Mouse (Mus musculus) hindbrain, embryonic 10.5 days (tissue): ENCODE measurements around the gene Adamtsl1. TPM values are rescaled to one million over a fixed set of nuclear protein-coding genes. Genes with fewer than 3 reads are reported as not detected.

Experiments used
- DNase-seq: peaks from one replicate; pipeline ENCODE4 v3.0.0-alpha.2; 2017; ENCODE audit warnings: low spot score
- H3K27ac ChIP-seq: fragments of 300-500 bp; sonication (generic); 2 replicates; pipeline ENCODE4 v1.5.1; 2016; ENCODE audit warnings: mild to moderate bottlenecking, moderate library complexity
- H3K27me3 ChIP-seq: fragments of 300-500 bp; sonication (generic); 2 replicates; pipeline ENCODE4 v1.6.1; 2016; ENCODE audit warnings: mild to moderate bottlenecking; ENCODE audit not compliant: poor library complexity, insufficient read depth, severe bottlenecking
- H3K36me3 ChIP-seq: fragments of 300-500 bp; sonication (generic); 2 replicates; pipeline ENCODE4 v1.6.1; 2016; ENCODE audit warnings: mild to moderate bottlenecking, moderate library complexity
- H3K4me1 ChIP-seq: fragments of 300-500 bp; sonication (generic); replicated peaks from 2 replicates; pipeline ENCODE4 v1.6.1; 2016; ENCODE audit warnings: mild to moderate bottlenecking
- H3K4me3 ChIP-seq: fragments of 300-500 bp; sonication (generic); 2 replicates; pipeline ENCODE4 v1.5.1; 2016; ENCODE audit warnings: mild to moderate bottlenecking, moderate library complexity
- H3K9me3 ChIP-seq: fragments of 300-500 bp; sonication (generic); 2 replicates; pipeline ENCODE4 v1.6.1; 2016; ENCODE audit warnings: mild to moderate bottlenecking, moderate library complexity
- WGBS: fragments of 180-500 bp; shearing (Covaris S2); methylation state at CpG from one replicate; pipeline ENCODE4 v1.1.7; 2016; 5-methylcytosine and 5-hydroxymethylcytosine counted together
- polyA plus RNA-seq: library from polyadenylated mRNA; unstranded; fragments of >200 nt; fragmentation: Nextera tagmentation; extraction: Ambion mirVana; gene quantifications from 2 replicates; pipeline ENCODE4 v1.2.1, GENCODE M21; 2016

The Adamtsl1 gene
- polyA plus RNA-seq, 1 experiment from 2014 or later, result 6.2 TPM

- H3K27me3 ChIP-seq, result no peaks in the 10 kb centered on the region
- no peak for DNase-seq
- H3K4me3 ChIP-seq, result no peak overlapping the region
- no peaks in the 10 kb centered on the region for H3K36me3 ChIP-seq
- H3K4me1 ChIP-seq, result peaks cover 2% of the 10 kb centered on the region; the same call in 1 of the 2 replicates
- no peak overlapping the region for H3K27ac ChIP-seq
- no peaks in the 10 kb centered on the region for H3K9me3 ChIP-seq
- 71% methylated on average over 6 of the region's 6 CpGs for WGBS
Measured at GRCm38 (mm10) chr4:86045876-86046275, 531.9 kb downstream of the Adamtsl1 start.

- H3K27ac ChIP-seq, result no peak overlapping the region
- H3K9me3 ChIP-seq, result no peaks in the 10 kb centered on the region
- H3K4me1 ChIP-seq, result no peaks in the 10 kb centered on the region
- no peaks in the 10 kb centered on the region for H3K36me3 ChIP-seq
- WGBS, result 84% methylated on average over 1 of the region's 1 CpGs
- DNase-seq, result no peak
- peaks cover 5% of the 10 kb centered on the region; the same call in 1 of the 2 replicates for H3K27me3 ChIP-seq
- no peak overlapping the region for H3K4me3 ChIP-seq
Measured at GRCm38 (mm10) chr4:86046881-86047280, 532.9 kb downstream of the Adamtsl1 start.

- Histone ChIP-seq H3K36me3 (no peaks in the 10 kb centered on the region), H3K27ac (peak overlapping the region; percentile 85), H3K4me3 (peak overlapping the region; percentile 55), H3K4me1 (peaks cover 21% of the 10 kb centered on the region), H3K9me3 (no peaks in the 10 kb centered on the region), H3K27me3 (peaks cover 15% of the 10 kb centered on the region; the same call in 1 of the 2 replicates)
- peak; percentile 86 for DNase-seq
- under 1% methylated on average over 20 of the region's 20 CpGs for WGBS
Measured at GRCm38 (mm10) chr4:86053487-86054237, 539.7 kb downstream of the Adamtsl1 start.

- H3K4me1 ChIP-seq, result no peaks in the 10 kb centered on the region
- no peak overlapping the region for H3K4me3 ChIP-seq
- no peaks in the 10 kb centered on the region for H3K27me3 ChIP-seq
- no peak overlapping the region for H3K27ac ChIP-seq
- H3K36me3 ChIP-seq, result no peaks in the 10 kb centered on the region
- 84% methylated on average over 4 of the region's 4 CpGs for WGBS
- no peak for DNase-seq
- no peaks in the 10 kb centered on the region for H3K9me3 ChIP-seq
Measured at GRCm38 (mm10) chr4:86060614-86061013, 546.6 kb downstream of the Adamtsl1 start.

GRCm38 (mm10) chr4:86068376-86068775 is 554.4 kb downstream of the Adamtsl1 start:
- no peaks in the 10 kb centered on the region for H3K27me3 ChIP-seq
- no peaks in the 10 kb centered on the region for H3K9me3 ChIP-seq
- WGBS, result 85% methylated on average over 5 of the region's 5 CpGs
- H3K27ac ChIP-seq, result no peak overlapping the region
- H3K4me3 ChIP-seq, result no peak overlapping the region
- H3K4me1 ChIP-seq, result peaks cover 20% of the 10 kb centered on the region
- no peak for DNase-seq
- no peaks in the 10 kb centered on the region for H3K36me3 ChIP-seq

- H3K9me3 ChIP-seq, result no peaks in the 10 kb centered on the region
- H3K4me1 ChIP-seq, result peaks cover 20% of the 10 kb centered on the region
- no peak overlapping the region for H3K27ac ChIP-seq
- no peaks in the 10 kb centered on the region for H3K27me3 ChIP-seq
- H3K4me3 ChIP-seq, result no peak overlapping the region
- no peaks in the 10 kb centered on the region for H3K36me3 ChIP-seq
- DNase-seq, result no peak
- WGBS, result 50% methylated on average over 13 of the region's 13 CpGs
Measured at GRCm38 (mm10) chr4:86068875-86069718, 555.1 kb downstream of the Adamtsl1 start.

GRCm38 (mm10) chr4:86074871-86075270 is 560.9 kb downstream of the Adamtsl1 start:
- WGBS, result 26% methylated on average over 1 of the region's 1 CpGs
- no peak for DNase-seq
- no peaks in the 10 kb centered on the region for H3K27me3 ChIP-seq
- H3K36me3 ChIP-seq, result no peaks in the 10 kb centered on the region
- no peaks in the 10 kb centered on the region for H3K9me3 ChIP-seq
- H3K27ac ChIP-seq, result no peak overlapping the region
- no peak overlapping the region for H3K4me3 ChIP-seq
- 0 out of 2 replicates have a peak, but pooled peaks cover 3% of the 10 kb centered on the region for H3K4me1 ChIP-seq

- Histone ChIP-seq H3K4me3 (no peak overlapping the region), H3K27me3 (no peaks in the 10 kb centered on the region), H3K9me3 (no peaks in the 10 kb centered on the region), H3K36me3 (no peaks in the 10 kb centered on the region), H3K27ac (no peak overlapping the region), H3K4me1 (0 out of 2 replicates have a peak, but pooled peaks cover 3% of the 10 kb centered on the region)
- WGBS, result 86% methylated on average over 2 of the region's 2 CpGs
- DNase-seq, result no peak
Measured at GRCm38 (mm10) chr4:86077355-86077754, 563.4 kb downstream of the Adamtsl1 start.

GRCm38 (mm10) chr4:86077854-86078253 is 563.9 kb downstream of the Adamtsl1 start:
- H3K27ac ChIP-seq, result no peak overlapping the region
- DNase-seq, result no peak
- 0 out of 2 replicates have a peak, but pooled peaks cover 3% of the 10 kb centered on the region for H3K4me1 ChIP-seq
- WGBS, result 69% methylated on average over 3 of the region's 3 CpGs
- no peaks in the 10 kb centered on the region for H3K36me3 ChIP-seq
- H3K9me3 ChIP-seq, result no peaks in the 10 kb centered on the region
- no peaks in the 10 kb centered on the region for H3K27me3 ChIP-seq
- H3K4me3 ChIP-seq, result no peak overlapping the region

GRCm38 (mm10) chr4:86087508-86087907 is 573.5 kb downstream of the Adamtsl1 start:
- Histone ChIP-seq H3K27ac (no peak overlapping the region), H3K36me3 (no peaks in the 10 kb centered on the region), H3K9me3 (no peaks in the 10 kb centered on the region), H3K4me3 (no peak overlapping the region), H3K4me1 (peaks cover 6% of the 10 kb centered on the region), H3K27me3 (no peaks in the 10 kb centered on the region)
- DNase-seq, result no peak
- WGBS, result 83% methylated on average over 5 of the region's 5 CpGs

GRCm38 (mm10) chr4:86103207-86103606 is 589.2 kb downstream of the Adamtsl1 start:
- WGBS, result 75% methylated on average over 1 of the region's 1 CpGs
- DNase-seq, result no peak

GRCm38 (mm10) chr4:86108325-86108724 is 594.4 kb downstream of the Adamtsl1 start:
- Histone ChIP-seq H3K27ac (no peak overlapping the region), H3K4me1 (no peaks in the 10 kb centered on the region), H3K27me3 (no peaks in the 10 kb centered on the region), H3K4me3 (no peak overlapping the region), H3K9me3 (no peaks in the 10 kb centered on the region), H3K36me3 (no peaks in the 10 kb centered on the region)
- DNase-seq, result no peak
- 88% methylated on average over 4 of the region's 4 CpGs for WGBS

More at GRCm38 (mm10) chr4:86103207-86103606, 589.2 kb downstream of the Adamtsl1 start:
- Histone ChIP-seq H3K27me3 (no peaks in the 10 kb centered on the region), H3K27ac (no peak overlapping the region), H3K4me3 (no peak overlapping the region), H3K4me1 (no peaks in the 10 kb centered on the region), H3K36me3 (no peaks in the 10 kb centered on the region), H3K9me3 (no peaks in the 10 kb centered on the region)

- Histone ChIP-seq H3K27me3 (no peaks in the 10 kb centered on the region), H3K4me1 (no peaks in the 10 kb centered on the region), H3K27ac (no peak overlapping the region), H3K36me3 (no peaks in the 10 kb centered on the region), H3K9me3 (no peaks in the 10 kb centered on the region), H3K4me3 (no peak overlapping the region)
- DNase-seq, result no peak
- 82% methylated on average over 2 of the region's 2 CpGs for WGBS
Measured at GRCm38 (mm10) chr4:86119067-86119466, 605.1 kb downstream of the Adamtsl1 start.
